Mouse (Mus musculus) myocyte (in vitro differentiated cells): ENCODE data around the gene Adamts17.

Experiments
- CEBPB ChIP-seq: IDR thresholded peaks from 2 replicates; pipeline ENCODE4 v1.6.1; 2011; ENCODE audit warnings: mild to moderate bottlenecking, moderate library complexity; ENCODE audit not compliant: poor library complexity, insufficient read depth, severe bottlenecking
- MAX ChIP-seq: IDR thresholded peaks from one replicate; pipeline ENCODE4 v1.6.1; 2011; ENCODE audit warnings: low read depth, mild to moderate bottlenecking, control low read depth
- MYOG ChIP-seq, 3 experiments: IDR thresholded peaks; one replicate each; pipeline ENCODE4 v1.6.1; 2011; ENCODE audit warnings: control low read depth in 2 of 3, low read depth in 2 of 3, mild to moderate bottlenecking in 2 of 3; ENCODE audit not compliant: insufficient read length in 2 of 3, control insufficient read depth in 1 of 3, insufficient read depth in 1 of 3
- POLR2A ChIP-seq: IDR thresholded peaks from one replicate; pipeline ENCODE4 v1.6.1; 2011; ENCODE audit warnings: low read depth, mild to moderate bottlenecking, control low read depth, moderate library complexity; ENCODE audit not compliant: insufficient read length
- REST ChIP-seq: IDR thresholded peaks from one replicate; pipeline ENCODE4 v1.6.1; 2011; ENCODE audit warnings: mild to moderate bottlenecking, control low read depth, moderate library complexity; ENCODE audit not compliant: insufficient read depth, insufficient read length
- USF1 ChIP-seq: IDR thresholded peaks from one replicate; pipeline ENCODE4 v1.6.1; 2011; ENCODE audit warnings: low read depth, mild to moderate bottlenecking, control low read depth, moderate library complexity

- TF ChIP-seq USF1 (no peak), MAX (no peak), CEBPB (no peak), REST (no peak), POLR2A (no peak), MYOG (IDR thresholded peaks at IDR 0.05; ENCODE audit: control insufficient read depth in 1 of 3, insufficient read depth in 1 of 3, insufficient read length in 2 of 3, low read depth in 2 of 3) (no peak)
Measured at GRCm38 (mm10) chr7:66796909-66797308, 42.6 kb upstream of the Adamts17 start.
